Mouse (Mus musculus) cortical plate, adult 2 months (tissue): ENCODE measurements at regions not wholly inside any gene's neighbourhood (a gene's known extent, or its start where the extent isn't known, plus 50 kb on each side); places are given as distances from the start of the nearest gene placed in this dataset.

Experiments
- CTCF ChIP-seq: fragments of 200-500 bp; IDR thresholded peaks from 2 replicates; pipeline ENCODE4 v1.5.1; 2011; ENCODE audit warnings: mild to moderate bottlenecking, control low read depth, low read length; ENCODE audit not compliant: insufficient read depth; ENCODE audit errors: extremely low read depth
- POLR2A ChIP-seq: fragments of 200-500 bp; IDR thresholded peaks from 2 replicates; pipeline ENCODE4 v1.6.1; 2011; ENCODE audit warnings: mild to moderate bottlenecking, low read length, control low read depth; ENCODE audit not compliant: insufficient read depth; ENCODE audit errors: extremely low read depth

GRCm38 (mm10) chr15:64447239-64447952 lies 370.1 kb upstream of the Gm21798 start:
- no peak for TF ChIP-seq CTCF
- TF ChIP-seq POLR2A, result no peak
